Mouse (Mus musculus) megakaryocyte-erythroid progenitor cell, adult 5-6 weeks (primary cell): ENCODE measurements at regions not wholly inside any gene's neighbourhood (a gene's known extent, or its start where the extent isn't known, plus 50 kb on each side); places are given as distances from the start of the nearest gene placed in this dataset.
"Not testable (repeated sequence)": the region's sequence is repeated elsewhere in the genome, so short reads cannot be mapped to it uniquely, and the experiment has no call there.

Experiments
- ATAC-seq: replicated peaks from 2 replicates; pipeline ENCODE4 v1.8.0; 2016; ENCODE audit warnings: mild to moderate bottlenecking, inconsistent platforms; ENCODE audit not compliant: severe bottlenecking, poor library complexity, low FRiP score, low TSS enrichment

DNA sequence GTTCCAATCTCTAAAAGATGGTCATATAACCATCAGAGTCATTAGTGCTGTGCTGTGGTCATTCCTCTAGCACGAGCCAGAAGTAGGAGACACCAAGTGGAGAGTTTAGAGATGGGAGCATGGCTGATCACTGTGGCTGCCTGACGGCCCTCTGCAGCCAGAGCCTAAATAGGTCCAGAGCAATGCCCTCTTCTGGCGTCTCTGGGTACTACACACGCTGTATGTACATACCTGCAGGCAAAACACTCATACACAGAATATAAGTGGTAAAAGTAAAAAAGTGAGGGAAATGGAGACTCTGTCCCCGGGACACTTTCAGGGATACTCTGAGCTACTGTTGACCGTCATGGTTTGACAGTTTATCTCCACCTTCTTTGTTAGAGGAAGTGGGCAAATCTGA, 91.4 kb downstream of the Gm21738 start:
- ATAC-seq, result no peak

DNA sequence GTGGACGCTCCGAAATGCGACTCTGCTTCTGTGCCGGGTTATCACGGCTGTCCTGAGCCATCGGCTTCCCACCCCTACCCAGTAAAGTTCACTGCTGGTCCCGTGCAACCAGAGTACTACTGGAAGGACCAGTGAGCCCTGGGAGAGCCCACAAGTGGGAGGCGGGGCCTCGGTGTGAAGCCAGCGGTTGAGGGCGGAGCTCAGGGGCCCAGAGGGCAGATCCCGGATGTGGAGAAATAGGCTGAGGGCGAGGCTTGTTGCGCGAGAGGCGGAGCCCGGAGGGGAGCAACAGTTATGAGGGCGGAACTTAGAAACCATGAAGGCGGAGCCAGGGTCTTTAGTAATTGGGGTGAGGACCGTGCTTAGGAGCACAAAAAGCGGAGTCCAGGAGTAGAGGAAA, 107.1 kb downstream of the Gm21738 start:
- no peak for ATAC-seq

DNA sequence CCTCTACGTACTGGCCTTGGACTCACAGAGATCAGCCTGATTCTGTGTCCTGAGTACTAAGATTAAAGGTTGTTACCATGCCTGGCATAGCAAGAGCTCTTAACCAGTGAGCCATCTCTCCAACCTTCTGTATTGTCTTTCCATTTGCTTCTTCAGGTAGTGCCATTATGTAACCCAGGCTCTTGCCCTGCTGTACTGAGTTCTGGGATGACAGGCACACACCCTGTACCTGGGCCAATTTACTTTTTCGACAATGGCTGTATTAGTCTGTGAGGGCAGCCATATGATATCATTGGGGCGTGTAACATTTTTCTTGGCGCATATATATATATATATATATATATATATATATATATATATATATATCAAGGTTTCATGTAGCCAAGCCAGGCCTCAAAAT, 115.9 kb downstream of the Gm21738 start:
- ATAC-seq, result not testable (repeated sequence)

GRCm38 (mm10) chr14:19279096-19279495, 139.6 kb downstream of the Gm21738 start:
- no peak for ATAC-seq

- peak; percentile 97 for ATAC-seq
Observed at GRCm38 (mm10) chr14:19277777-19278385, 140.8 kb downstream of the Gm21738 start.
